Mouse (Mus musculus) urinary bladder, postnatal 36 days (tissue): ENCODE measurements at regions not wholly inside any gene's neighbourhood (a gene's known extent, or its start where the extent isn't known, plus 50 kb on each side); places are given as distances from the start of the nearest gene placed in this dataset.

Experiments
- DNase-seq, 2 experiments: peaks; one replicate each; pipeline ENCODE4 v3.0.0; 2022; ENCODE audit warnings: low spot score in 2 of 2, mixed read lengths in 1 of 2

GRCm38 (mm10) chr15:67048621-67049020 is 547.9 kb upstream of the Lrrc6 start:
- no peak for DNase-seq

- DNase-seq = no peak
These were observed 547.4 kb upstream of the Lrrc6 start for GRCm38 (mm10) chr15:67048148-67048547.

GRCm38 (mm10) chr15:67045920-67046804 is 545.5 kb upstream of the Lrrc6 start:
- DNase-seq = no peak

- DNase-seq = no peak
These were observed 544.6 kb upstream of the Lrrc6 start for GRCm38 (mm10) chr15:67045329-67045728.

- DNase-seq = no peak
These were observed 544.1 kb upstream of the Lrrc6 start for GRCm38 (mm10) chr15:67044806-67045205.

- no peak for DNase-seq
These were observed 541.4 kb upstream of the Lrrc6 start for GRCm38 (mm10) chr15:67042131-67042530.

GRCm38 (mm10) chr15:67040229-67040628 is 539.5 kb upstream of the Lrrc6 start:
- DNase-seq = no peak

- DNase-seq = peak; percentile 63 to 76
These were observed 538.8 kb upstream of the Lrrc6 start for GRCm38 (mm10) chr15:67039421-67039907.

GRCm38 (mm10) chr15:67037647-67038046 is 536.9 kb upstream of the Lrrc6 start:
- no peak for DNase-seq

- no peak for DNase-seq
These were observed 535.6 kb upstream of the Lrrc6 start for GRCm38 (mm10) chr15:67036341-67036740.

- no peak for DNase-seq
These were observed 533.2 kb upstream of the Lrrc6 start for GRCm38 (mm10) chr15:67033936-67034335.

- DNase-seq = no peak
These were observed 531.3 kb upstream of the Lrrc6 start for GRCm38 (mm10) chr15:67031866-67032526.

GRCm38 (mm10) chr15:67030975-67031374 is 530.3 kb upstream of the Lrrc6 start:
- DNase-seq = no peak

GRCm38 (mm10) chr15:67028161-67028560 is 527.5 kb upstream of the Lrrc6 start:
- no peak for DNase-seq

- no peak for DNase-seq
These were observed 527.0 kb upstream of the Lrrc6 start for GRCm38 (mm10) chr15:67027751-67028150.

GRCm38 (mm10) chr15:67025746-67026145 is 525.0 kb upstream of the Lrrc6 start:
- no peak for DNase-seq

GRCm38 (mm10) chr15:67024386-67024785 is 523.7 kb upstream of the Lrrc6 start:
- no peak for DNase-seq

GRCm38 (mm10) chr15:67023081-67023480 is 522.4 kb upstream of the Lrrc6 start:
- no peak for DNase-seq

- DNase-seq = no peak
These were observed 520.7 kb upstream of the Lrrc6 start for GRCm38 (mm10) chr15:67021391-67021790.

GRCm38 (mm10) chr15:67019891-67020290 is 519.2 kb upstream of the Lrrc6 start:
- no peak for DNase-seq

GRCm38 (mm10) chr15:67019194-67019661 is 518.5 kb upstream of the Lrrc6 start:
- no peak for DNase-seq
